Mouse (Mus musculus): ENCODE measurements around the gene S100a3. TPM values are rescaled to one million over a fixed set of nuclear protein-coding genes. Genes with fewer than 3 reads are reported as not detected.

S100a3 gene
- polyA plus RNA-seq, 1 experiment = 0.46 TPM

DNA sequence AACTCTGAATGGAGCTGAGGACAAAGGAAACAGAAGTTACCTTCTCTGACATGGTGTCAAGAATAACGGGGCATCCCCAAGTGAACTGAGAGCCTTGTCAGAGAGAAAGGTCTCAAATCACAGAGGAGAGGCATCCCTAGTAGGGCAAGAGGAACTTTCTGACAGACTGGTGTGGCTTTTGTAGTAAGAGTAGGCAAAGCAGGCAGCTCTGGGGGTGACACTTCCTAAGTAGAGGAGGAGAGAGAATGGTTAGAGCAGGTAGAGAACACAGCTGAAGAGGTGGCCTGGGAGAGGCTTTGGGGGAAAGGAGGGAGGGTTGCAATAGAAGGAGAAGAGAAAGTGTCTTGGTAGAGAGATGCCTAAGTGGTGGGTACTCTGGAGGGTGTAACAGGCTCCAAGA lies 24.9 kb upstream of the S100a3 start:
- Histone ChIP-seq H3K27me3 (ENCODE audit: control insufficient read depth, insufficient read depth, low read length) (no peaks in the 10 kb centered on the region), H3K27ac (ENCODE audit: insufficient read depth, low read length) (no peak overlapping the region), H3K4me3 (ENCODE audit: extremely low read depth, insufficient read depth, insufficient read length) (no peak overlapping the region), H3K4me1 (ENCODE audit: control insufficient read depth, insufficient read depth, insufficient read length) (no peaks in the 10 kb centered on the region), H3K36me3 (ENCODE audit: control insufficient read depth, insufficient read depth, low read length) (no peaks in the 10 kb centered on the region)
- WGBS = 82% methylated on average over 1 of the region's 1 CpGs
- DNase-seq (ENCODE audit: low read depth in 1 of 2, low spot score in 2 of 2) = no peak
- TF ChIP-seq POLR2A (IDR thresholded peaks at IDR 0.05; ENCODE audit: low read depth, low read length) (no peak), CTCF (IDR thresholded peaks at IDR 0.05; ENCODE audit: extremely low read depth, insufficient read depth, insufficient read length, insufficient replicate concordance) (no peak)

DNA sequence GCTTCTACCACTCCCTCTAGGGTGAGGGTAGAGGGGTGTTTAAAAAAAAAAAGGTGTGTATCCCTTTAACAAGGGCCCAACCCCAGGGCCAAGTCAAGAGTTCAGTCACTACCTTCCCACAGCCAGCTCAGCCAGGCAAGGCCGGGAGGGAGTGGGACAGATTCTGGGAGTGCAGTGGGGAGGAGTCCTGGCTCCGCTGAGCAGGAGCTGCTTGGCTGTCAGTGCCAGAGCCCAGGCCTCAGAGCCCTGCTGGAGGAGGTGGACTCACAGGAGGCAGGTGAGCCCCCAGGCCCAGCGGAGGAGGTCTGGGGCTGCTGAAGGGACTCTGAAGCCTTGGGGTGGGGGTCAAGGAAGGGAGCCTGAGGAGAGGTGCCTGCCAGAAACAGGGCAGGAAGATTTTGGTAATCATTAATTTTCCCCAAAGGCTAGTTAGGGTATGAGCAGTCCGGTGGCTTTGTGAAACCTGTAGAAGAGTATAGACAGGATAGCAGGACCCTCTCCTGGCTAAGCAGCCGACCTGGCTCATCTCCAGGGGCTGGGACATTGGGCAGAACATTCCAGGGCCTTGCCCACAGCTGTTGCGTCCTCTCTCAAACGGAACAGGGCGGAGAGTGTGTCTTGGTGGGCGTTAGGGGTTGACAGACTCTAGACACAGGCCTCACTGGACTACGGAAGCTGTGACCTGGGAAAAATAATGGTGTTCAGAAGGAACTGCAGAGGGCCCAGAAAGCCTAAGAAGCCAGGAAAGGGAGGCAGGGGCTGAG lies 23.1 kb upstream of the S100a3 start, which contains the start of gene S100a16:
TSS of gene S100a16 (plus strand) at position 114 of the 764 bp plus-strand sequence.
- Histone ChIP-seq H3K36me3 (ENCODE audit: control insufficient read depth, insufficient read depth, low read length) (no peaks in the 10 kb centered on the region), H3K27ac (ENCODE audit: insufficient read depth, low read length) (peak within 1 kb of the TSS; percentile 33; the same call in 1 of the 2 replicates), H3K4me1 (ENCODE audit: control insufficient read depth, insufficient read depth, insufficient read length) (no peaks in the 10 kb centered on the region), H3K4me3 (ENCODE audit: extremely low read depth, insufficient read depth, insufficient read length) (peak within 1 kb of the TSS; percentile 22; the same call in 1 of the 2 replicates), H3K27me3 (ENCODE audit: control insufficient read depth, insufficient read depth, low read length) (no peaks in the 10 kb centered on the region)
- WGBS = 82% methylated on average over 10 of the region's 10 CpGs
- DNase-seq (ENCODE audit: low read depth in 1 of 2, low spot score in 2 of 2) = no peak
- TF ChIP-seq POLR2A (IDR thresholded peaks at IDR 0.05; ENCODE audit: low read depth, low read length) (no peak), CTCF (IDR thresholded peaks at IDR 0.05; ENCODE audit: extremely low read depth, insufficient read depth, insufficient read length, insufficient replicate concordance) (no peak)

DNA sequence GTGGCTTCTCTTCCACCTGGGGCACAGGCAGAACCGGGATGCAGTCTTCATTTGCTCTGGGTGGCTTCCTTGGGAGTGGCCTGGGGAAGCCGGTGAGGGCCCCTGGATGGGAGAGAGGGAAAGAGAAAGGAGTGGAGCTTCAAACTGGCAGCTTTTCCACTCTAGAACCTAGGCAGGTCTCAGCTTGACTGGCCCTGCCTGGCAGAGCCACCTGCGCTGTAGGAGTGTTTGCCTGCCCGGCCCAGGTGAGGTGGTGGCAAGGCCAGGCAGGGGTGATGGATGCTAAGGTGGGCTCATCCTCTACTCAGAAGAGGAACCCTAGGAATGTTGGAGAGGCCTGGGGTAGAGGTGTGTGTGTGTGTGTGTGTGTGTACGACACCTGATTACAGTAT lies 22.5 kb upstream of the S100a3 start:
- Histone ChIP-seq H3K27me3 (ENCODE audit: control insufficient read depth, insufficient read depth, low read length) (no peaks in the 10 kb centered on the region), H3K27ac (ENCODE audit: insufficient read depth, low read length) (no peak overlapping the region), H3K4me3 (ENCODE audit: extremely low read depth, insufficient read depth, insufficient read length) (0 out of 2 replicates have a peak overlapping the region, but pooled peaks have one; percentile 7), H3K4me1 (ENCODE audit: control insufficient read depth, insufficient read depth, insufficient read length) (no peaks in the 10 kb centered on the region), H3K36me3 (ENCODE audit: control insufficient read depth, insufficient read depth, low read length) (no peaks in the 10 kb centered on the region)
- no peak for TF ChIP-seq POLR2A (IDR thresholded peaks at IDR 0.05; ENCODE audit: low read depth, low read length)
- no peak for TF ChIP-seq CTCF (IDR thresholded peaks at IDR 0.05; ENCODE audit: extremely low read depth, insufficient read depth, insufficient read length, insufficient replicate concordance)
- 81% methylated on average over 5 of the region's 5 CpGs for WGBS
- no peak for DNase-seq (ENCODE audit: low read depth in 1 of 2, low spot score in 2 of 2)

DNA sequence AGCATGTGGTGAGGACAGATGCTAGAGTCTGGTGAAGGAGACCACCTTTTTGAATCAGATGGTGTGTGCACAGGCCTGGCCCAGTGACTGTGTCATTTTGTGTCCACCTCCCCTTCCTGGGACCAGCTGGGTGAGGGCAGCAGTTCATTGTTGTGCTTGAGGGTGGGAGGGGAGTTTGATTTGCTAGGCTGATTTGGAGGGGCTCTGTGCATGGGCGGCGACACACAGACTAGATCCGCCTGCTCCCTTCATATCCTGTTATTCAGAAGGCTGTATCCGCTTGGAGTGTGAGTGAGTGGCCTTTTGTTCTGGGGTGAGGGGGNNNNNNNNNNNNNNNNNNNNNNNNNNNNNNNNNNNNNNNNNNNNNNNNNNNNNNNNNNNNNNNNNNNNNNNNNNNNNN lies 19.5 kb upstream of the S100a3 start:
- TF ChIP-seq CTCF (IDR thresholded peaks at IDR 0.05; ENCODE audit: extremely low read depth, insufficient read depth, insufficient read length, insufficient replicate concordance) = no peak
- no peak for TF ChIP-seq POLR2A (IDR thresholded peaks at IDR 0.05; ENCODE audit: low read depth, low read length)
- H3K4me1 ChIP-seq (ENCODE audit: control insufficient read depth, insufficient read depth, insufficient read length) = no peaks in the 10 kb centered on the region
- no peak for DNase-seq (ENCODE audit: low read depth in 1 of 2, low spot score in 2 of 2)
- WGBS = 90% methylated on average over 4 of the region's 4 CpGs
- no peaks in the 10 kb centered on the region for H3K36me3 ChIP-seq (ENCODE audit: control insufficient read depth, insufficient read depth, low read length)
- no peak overlapping the region for H3K4me3 ChIP-seq (ENCODE audit: extremely low read depth, insufficient read depth, insufficient read length)
- no peaks in the 10 kb centered on the region for H3K27me3 ChIP-seq (ENCODE audit: control insufficient read depth, insufficient read depth, low read length)
- peak overlapping the region; percentile 32 for H3K27ac ChIP-seq (ENCODE audit: insufficient read depth, low read length)

DNA sequence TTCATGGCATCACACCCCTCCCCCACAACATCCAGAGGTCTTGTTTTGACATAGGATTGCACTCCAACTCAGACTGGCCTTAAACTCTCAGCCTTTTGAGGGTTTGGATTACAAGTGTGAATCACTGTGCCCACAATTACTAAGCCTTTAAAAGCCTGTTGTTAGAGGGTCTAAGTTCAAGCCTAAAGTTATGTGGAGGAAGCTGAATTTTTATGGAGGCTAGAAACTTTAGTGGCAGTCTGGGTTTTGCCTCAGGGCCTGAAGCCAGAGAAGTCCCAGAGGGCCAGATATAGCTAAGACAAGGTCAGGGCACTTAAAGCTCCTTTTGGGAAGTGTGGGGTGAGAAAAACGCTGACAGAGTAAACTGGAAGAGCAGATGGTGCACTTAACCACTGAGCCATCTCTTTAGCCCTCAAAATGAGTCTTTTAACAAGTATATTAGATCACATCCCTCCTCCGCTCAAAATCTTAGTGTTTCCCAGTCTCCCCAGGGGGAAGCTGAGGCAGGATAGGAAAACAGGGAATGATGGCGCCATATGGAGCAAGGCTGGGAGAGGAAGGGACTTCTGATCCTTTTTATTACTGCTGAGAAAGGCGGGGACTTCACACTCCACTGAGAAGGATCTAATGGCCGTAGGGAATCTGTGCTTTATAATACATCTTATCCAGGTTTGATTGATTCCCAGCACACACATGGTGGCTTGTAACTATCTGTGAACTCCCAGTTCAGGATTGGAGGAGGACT lies 10.5 kb upstream of the S100a3 start:
- Histone ChIP-seq H3K27ac (ENCODE audit: insufficient read depth, low read length) (no peak overlapping the region), H3K4me3 (ENCODE audit: extremely low read depth, insufficient read depth, insufficient read length) (no peak overlapping the region), H3K4me1 (ENCODE audit: control insufficient read depth, insufficient read depth, insufficient read length) (no peaks in the 10 kb centered on the region), H3K27me3 (ENCODE audit: control insufficient read depth, insufficient read depth, low read length) (no peaks in the 10 kb centered on the region), H3K36me3 (ENCODE audit: control insufficient read depth, insufficient read depth, low read length) (no peaks in the 10 kb centered on the region)
- WGBS = 80% methylated on average over 5 of the region's 5 CpGs
- DNase-seq (ENCODE audit: low read depth in 1 of 2, low spot score in 2 of 2) = no peak
- TF ChIP-seq CTCF (IDR thresholded peaks at IDR 0.05; ENCODE audit: extremely low read depth, insufficient read depth, insufficient read length, insufficient replicate concordance) = no peak
- no peak for TF ChIP-seq POLR2A (IDR thresholded peaks at IDR 0.05; ENCODE audit: low read depth, low read length)

DNA sequence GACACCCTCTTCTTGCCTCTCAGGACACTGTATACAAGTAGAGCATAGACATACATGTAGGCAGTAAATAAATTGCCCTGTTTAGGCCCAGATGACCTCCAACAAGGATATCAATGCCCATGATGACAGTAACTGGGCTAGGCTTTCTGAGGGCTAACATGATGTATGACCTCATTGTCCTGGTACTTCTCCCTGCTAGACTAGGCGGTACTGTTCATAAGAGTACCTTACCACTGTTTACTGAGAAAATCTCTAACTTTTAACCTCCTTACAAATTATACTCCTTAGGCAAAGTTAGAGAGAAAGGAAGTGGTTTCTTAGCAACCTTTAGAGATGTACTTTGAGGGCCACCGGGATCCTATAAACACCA lies 10.0 kb upstream of the S100a3 start:
- 78% methylated on average over 2 of the region's 2 CpGs for WGBS
- DNase-seq (ENCODE audit: low read depth in 1 of 2, low spot score in 2 of 2) = no peak
- no peaks in the 10 kb centered on the region for H3K27me3 ChIP-seq (ENCODE audit: control insufficient read depth, insufficient read depth, low read length)
- H3K36me3 ChIP-seq (ENCODE audit: control insufficient read depth, insufficient read depth, low read length) = no peaks in the 10 kb centered on the region
- H3K4me1 ChIP-seq (ENCODE audit: control insufficient read depth, insufficient read depth, insufficient read length) = no peaks in the 10 kb centered on the region
- no peak overlapping the region for H3K4me3 ChIP-seq (ENCODE audit: extremely low read depth, insufficient read depth, insufficient read length)
- TF ChIP-seq POLR2A (IDR thresholded peaks at IDR 0.05; ENCODE audit: low read depth, low read length) = no peak
- TF ChIP-seq CTCF (IDR thresholded peaks at IDR 0.05; ENCODE audit: extremely low read depth, insufficient read depth, insufficient read length, insufficient replicate concordance) = no peak
- no peak overlapping the region for H3K27ac ChIP-seq (ENCODE audit: insufficient read depth, low read length)

Measured in spleen, adult 2 months (tissue).